Mouse (Mus musculus): ENCODE results near the gene Tprkb.
"Not testable (repeated sequence)": the region's sequence is repeated elsewhere in the genome, so short reads cannot be mapped to it uniquely, and the experiment has no call there.

The Tprkb gene

GRCm38 (mm10) chr6:85915539-85916513 lies 4.2 kb downstream of the Tprkb start, which contains the start of gene Nat8f1:
TSS of gene Nat8f1 (minus strand) at chr6:85915687.
- peak; percentile 91 for DNase-seq (ENCODE audit: low spot score)

GRCm38 (mm10) chr6:85916596-85916995 lies 4.9 kb downstream of the Tprkb start:
- DNase-seq (ENCODE audit: low spot score) = no peak

- DNase-seq (ENCODE audit: low spot score) = not testable (repeated sequence)
Measured at GRCm38 (mm10) chr6:85918341-85918740, 6.7 kb downstream of the Tprkb start.

GRCm38 (mm10) chr6:85919401-85919800 lies 7.7 kb downstream of the Tprkb start:
- no peak for DNase-seq (ENCODE audit: low spot score)

GRCm38 (mm10) chr6:85923643-85924042 lies 12.0 kb downstream of the Tprkb start:
- no peak for DNase-seq (ENCODE audit: low spot score)

GRCm38 (mm10) chr6:85926709-85927108 lies 15.0 kb downstream of the Tprkb start:
- no peak for DNase-seq (ENCODE audit: low spot score)

- peak; percentile 71 for DNase-seq (ENCODE audit: low spot score)
Measured at GRCm38 (mm10) chr6:85927476-85928464, 16.1 kb downstream of the Tprkb start.

- DNase-seq (ENCODE audit: low spot score) = peak; percentile 79
Measured at GRCm38 (mm10) chr6:85929312-85929711, 17.6 kb downstream of the Tprkb start.

- DNase-seq (ENCODE audit: low spot score) = peak; percentile 22
Measured at GRCm38 (mm10) chr6:85934047-85934446, 22.4 kb downstream of the Tprkb start.

- no peak for DNase-seq (ENCODE audit: low spot score)
Measured at GRCm38 (mm10) chr6:85935646-85936045, 24.0 kb downstream of the Tprkb start.

- peak; percentile 85 for DNase-seq (ENCODE audit: low spot score)
Measured at GRCm38 (mm10) chr6:85936508-85937465, 25.1 kb downstream of the Tprkb start.

- no peak for DNase-seq (ENCODE audit: low spot score)
Measured at GRCm38 (mm10) chr6:85938701-85939100, 27.0 kb downstream of the Tprkb start.

GRCm38 (mm10) chr6:85942469-85942868 lies 30.8 kb downstream of the Tprkb start:
- DNase-seq (ENCODE audit: low spot score) = no peak

- DNase-seq (ENCODE audit: low spot score) = no peak
Measured at GRCm38 (mm10) chr6:85948549-85948948, 36.9 kb downstream of the Tprkb start.

- DNase-seq (ENCODE audit: low spot score) = no peak
Measured at GRCm38 (mm10) chr6:85957581-85957980, 45.9 kb downstream of the Tprkb start.

- peak; percentile 92 for DNase-seq (ENCODE audit: low spot score)
Measured at GRCm38 (mm10) chr6:85961101-85962091, 49.7 kb downstream of the Tprkb start, which contains the start of gene Dusp11. TSS of gene Dusp11 (minus strand) at chr6:85961667.

- not testable (repeated sequence) for DNase-seq (ENCODE audit: low spot score)
Measured at GRCm38 (mm10) chr6:85966081-85966480, 54.4 kb downstream of the Tprkb start.

- no peak for DNase-seq (ENCODE audit: low spot score)
Measured at GRCm38 (mm10) chr6:85966686-85967085, 55.0 kb downstream of the Tprkb start.

GRCm38 (mm10) chr6:85969889-85970288 lies 58.2 kb downstream of the Tprkb start:
- no peak for DNase-seq (ENCODE audit: low spot score)

GRCm38 (mm10) chr6:85972699-85973098 lies 61.0 kb downstream of the Tprkb start:
- DNase-seq (ENCODE audit: low spot score) = no peak

All from yolk sac, embryonic 10.5 days (tissue).